Mouse (Mus musculus): Measurements from ENCODE around the gene Ttpal.

GRCm38 (mm10) chr2:163617232-163617863 is 15.2 kb downstream of the Ttpal start:
- TF ChIP-seq CTCF (IDR thresholded peaks at IDR 0.05; ENCODE audit: low read depth) (no peak), EP300 (optimal IDR thresholded peaks at IDR 0.05) (no peak)

Data from stomach, postnatal 0 days (tissue).